Mouse (Mus musculus): Measurements from ENCODE around the gene Ip6k3. TPM values are rescaled to one million over a fixed set of nuclear protein-coding genes. Genes with fewer than 3 reads are reported as not detected.

Ip6k3 gene
- total RNA-seq, 1 experiment = 0.27 TPM

DNA sequence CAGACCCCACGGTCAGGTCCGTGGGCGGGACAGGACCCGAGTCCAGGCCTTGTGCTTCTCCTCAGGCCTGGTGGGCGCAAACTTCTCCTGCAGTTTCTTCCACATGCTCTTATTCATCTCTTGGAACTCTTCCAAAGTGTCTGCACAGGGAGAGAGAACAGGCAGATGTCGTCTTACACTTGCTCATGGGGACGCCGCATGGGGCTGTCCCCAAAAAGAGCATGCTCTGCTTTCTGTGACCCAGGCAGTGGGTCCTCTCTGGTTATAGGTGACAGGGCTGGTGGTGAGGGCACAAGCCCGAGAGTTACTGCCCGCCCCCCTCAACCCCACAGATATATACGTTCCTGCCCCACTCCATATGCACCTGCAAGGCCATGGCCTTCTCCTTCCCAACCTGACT, 44.9 kb downstream of the Ip6k3 start:
- Histone ChIP-seq H3K9me3 (ENCODE audit: control insufficient read depth, insufficient read depth, low read depth, low read length) (no peaks in the 10 kb centered on the region), H3K4me1 (ENCODE audit: control insufficient read depth in 2 of 2, insufficient read depth in 2 of 2, low read length in 2 of 2, poor library complexity in 1 of 2) (peaks cover 0 to 12% of the 10 kb centered on the region in 2 experiments; a peak in 2 of 4 replicates), H3K36me3 (ENCODE audit: control insufficient read depth, insufficient read depth, low read length, poor library complexity, severe bottlenecking) (peaks cover 58% of the 10 kb centered on the region), H3K27ac (ENCODE audit: insufficient read depth, low read depth, low read length, poor library complexity, severe bottlenecking) (no peak overlapping the region), H3K4me3 (ENCODE audit: insufficient read depth in 1 of 2, low read depth in 1 of 2, low read length in 2 of 2, poor library complexity in 1 of 2, severe bottlenecking in 1 of 2) (no peak overlapping the region), H3K9ac (ENCODE audit: insufficient read depth, low read depth, low read length, poor library complexity, severe bottlenecking) (no peak overlapping the region)
- no peak for DNase-seq (ENCODE audit: low read depth, low spot score)
- in situ Hi-C loops (cut with MboI; ENCODE audit: low sequenced_read_pairs in 2 of 2, unreplicated experiment in 2 of 2) = no loop called here
- no peak for TF ChIP-seq ZNF384 (IDR thresholded peaks at IDR 0.05; ENCODE audit: low read depth, low read length)
- TF ChIP-seq MAFK (IDR thresholded peaks at IDR 0.05; ENCODE audit: insufficient read depth, low read depth, low read length) = no peak
- no peak for TF ChIP-seq CHD2 (IDR thresholded peaks at IDR 0.05; ENCODE audit: low read depth, low read length)
- TF ChIP-seq HCFC1 (IDR thresholded peaks at IDR 0.05; ENCODE audit: borderline replicate concordance, insufficient read depth, low read length) = no peak
- TF ChIP-seq ZC3H11A (IDR thresholded peaks at IDR 0.05; ENCODE audit: borderline replicate concordance, low read depth, low read length) = no peak

- no peak overlapping the region for H3K9ac ChIP-seq (ENCODE audit: insufficient read depth, low read depth, low read length, poor library complexity, severe bottlenecking)
- H3K9me3 ChIP-seq (ENCODE audit: control insufficient read depth, insufficient read depth, low read depth, low read length) = no peaks in the 10 kb centered on the region
- peaks cover 0 to 10% of the 10 kb centered on the region in 2 experiments; a peak in 2 of 4 replicates for H3K4me1 ChIP-seq (ENCODE audit: control insufficient read depth in 2 of 2, insufficient read depth in 2 of 2, low read length in 2 of 2, poor library complexity in 1 of 2)
- H3K4me3 ChIP-seq (ENCODE audit: insufficient read depth in 1 of 2, low read depth in 1 of 2, low read length in 2 of 2, poor library complexity in 1 of 2, severe bottlenecking in 1 of 2) = no peak overlapping the region
- TF ChIP-seq HCFC1 (IDR thresholded peaks at IDR 0.05; ENCODE audit: borderline replicate concordance, insufficient read depth, low read length) = no peak
- TF ChIP-seq ZNF384 (IDR thresholded peaks at IDR 0.05; ENCODE audit: low read depth, low read length) = no peak
- TF ChIP-seq MAFK (IDR thresholded peaks at IDR 0.05; ENCODE audit: insufficient read depth, low read depth, low read length) = no peak
- TF ChIP-seq ZC3H11A (IDR thresholded peaks at IDR 0.05; ENCODE audit: borderline replicate concordance, low read depth, low read length) = no peak
- no peak for TF ChIP-seq CHD2 (IDR thresholded peaks at IDR 0.05; ENCODE audit: low read depth, low read length)
- no peak for DNase-seq (ENCODE audit: low read depth, low spot score)
- in situ Hi-C loops (cut with MboI; ENCODE audit: low sequenced_read_pairs in 2 of 2, unreplicated experiment in 2 of 2) = no loop called here
- peaks cover 62% of the 10 kb centered on the region for H3K36me3 ChIP-seq (ENCODE audit: control insufficient read depth, insufficient read depth, low read length, poor library complexity, severe bottlenecking)
- no peak overlapping the region for H3K27ac ChIP-seq (ENCODE audit: insufficient read depth, low read depth, low read length, poor library complexity, severe bottlenecking)
Observed at GRCm38 (mm10) chr17:27121781-27122180, 45.8 kb downstream of the Ip6k3 start.

DNA sequence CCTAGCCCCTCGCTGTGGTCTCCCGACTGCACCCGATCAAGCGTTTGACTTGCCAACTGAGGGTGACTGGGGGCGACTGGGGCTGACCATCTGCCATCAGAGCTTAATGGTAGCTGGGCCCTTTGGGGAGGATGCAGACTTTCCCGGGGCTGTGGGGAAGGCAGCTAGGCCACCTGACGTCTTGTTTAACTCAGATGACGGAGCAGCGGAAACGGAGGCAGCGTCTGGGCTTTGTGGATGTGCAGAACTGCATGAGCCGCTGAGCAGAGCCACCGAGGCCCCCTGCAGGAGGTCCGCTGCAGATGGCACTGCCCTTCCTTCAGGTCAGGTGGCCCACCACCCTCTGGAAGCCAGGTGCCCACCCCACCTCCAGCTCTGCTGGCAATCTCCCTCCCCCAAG, 46.3 kb downstream of the Ip6k3 start:
- in situ Hi-C loops (cut with MboI; ENCODE audit: low sequenced_read_pairs in 2 of 2, unreplicated experiment in 2 of 2) = no loop called here
- no peak for TF ChIP-seq MAFK (IDR thresholded peaks at IDR 0.05; ENCODE audit: insufficient read depth, low read depth, low read length)
- TF ChIP-seq ZNF384 (IDR thresholded peaks at IDR 0.05; ENCODE audit: low read depth, low read length) = no peak
- TF ChIP-seq ZC3H11A (IDR thresholded peaks at IDR 0.05; ENCODE audit: borderline replicate concordance, low read depth, low read length) = no peak
- no peak for TF ChIP-seq CHD2 (IDR thresholded peaks at IDR 0.05; ENCODE audit: low read depth, low read length)
- TF ChIP-seq HCFC1 (IDR thresholded peaks at IDR 0.05; ENCODE audit: borderline replicate concordance, insufficient read depth, low read length) = no peak
- no peaks in the 10 kb centered on the region for H3K9me3 ChIP-seq (ENCODE audit: control insufficient read depth, insufficient read depth, low read depth, low read length)
- H3K27ac ChIP-seq (ENCODE audit: insufficient read depth, low read depth, low read length, poor library complexity, severe bottlenecking) = no peak overlapping the region
- peaks cover 0 to 11% of the 10 kb centered on the region in 2 experiments; a peak in 2 of 4 replicates for H3K4me1 ChIP-seq (ENCODE audit: control insufficient read depth in 2 of 2, insufficient read depth in 2 of 2, low read length in 2 of 2, poor library complexity in 1 of 2)
- DNase-seq (ENCODE audit: low read depth, low spot score) = no peak
- H3K9ac ChIP-seq (ENCODE audit: insufficient read depth, low read depth, low read length, poor library complexity, severe bottlenecking) = no peak overlapping the region
- peaks cover 66% of the 10 kb centered on the region for H3K36me3 ChIP-seq (ENCODE audit: control insufficient read depth, insufficient read depth, low read length, poor library complexity, severe bottlenecking)
- H3K4me3 ChIP-seq (ENCODE audit: insufficient read depth in 1 of 2, low read depth in 1 of 2, low read length in 2 of 2, poor library complexity in 1 of 2, severe bottlenecking in 1 of 2) = no peak overlapping the region

DNA sequence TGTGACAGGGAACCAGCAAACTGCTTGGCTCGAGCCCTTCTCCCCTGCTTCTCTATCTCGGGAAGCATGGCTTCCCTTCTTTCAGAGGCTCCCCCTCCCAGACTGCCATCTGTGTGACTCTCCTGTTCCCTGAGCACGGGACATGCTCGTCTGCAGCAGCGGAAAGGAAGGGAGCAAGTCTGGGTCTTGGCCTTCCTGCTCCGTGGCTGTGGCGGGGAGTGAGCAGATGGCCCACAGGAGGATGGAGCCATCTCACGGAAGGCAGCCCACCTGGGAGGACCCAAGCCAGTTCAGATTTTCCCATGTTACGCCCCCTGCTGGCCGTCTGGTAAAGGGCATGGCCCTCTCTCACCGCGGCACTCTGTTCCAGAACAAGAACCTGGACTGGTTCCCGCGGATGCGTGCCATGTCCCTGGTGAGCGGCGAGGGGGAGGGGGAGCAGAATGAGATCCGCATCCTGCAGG, 47.0 kb downstream of the Ip6k3 start:
- in situ Hi-C loops (cut with MboI; ENCODE audit: low sequenced_read_pairs in 2 of 2, unreplicated experiment in 2 of 2) = no loop called here
- DNase-seq (ENCODE audit: low read depth, low spot score) = peak; percentile 71
- Histone ChIP-seq H3K27ac (ENCODE audit: insufficient read depth, low read depth, low read length, poor library complexity, severe bottlenecking) (no peak overlapping the region), H3K4me3 (ENCODE audit: insufficient read depth in 1 of 2, low read depth in 1 of 2, low read length in 2 of 2, poor library complexity in 1 of 2, severe bottlenecking in 1 of 2) (no peak overlapping the region), H3K9ac (ENCODE audit: insufficient read depth, low read depth, low read length, poor library complexity, severe bottlenecking) (no peak overlapping the region), H3K4me1 (ENCODE audit: control insufficient read depth in 2 of 2, insufficient read depth in 2 of 2, low read length in 2 of 2, poor library complexity in 1 of 2) (peaks cover 0 to 15% of the 10 kb centered on the region in 2 experiments; a peak in 2 of 4 replicates), H3K9me3 (ENCODE audit: control insufficient read depth, insufficient read depth, low read depth, low read length) (no peaks in the 10 kb centered on the region), H3K36me3 (ENCODE audit: control insufficient read depth, insufficient read depth, low read length, poor library complexity, severe bottlenecking) (peaks cover 73% of the 10 kb centered on the region)
- TF ChIP-seq HCFC1 (IDR thresholded peaks at IDR 0.05; ENCODE audit: borderline replicate concordance, insufficient read depth, low read length) (no peak), ZNF384 (IDR thresholded peaks at IDR 0.05; ENCODE audit: low read depth, low read length) (no peak), ZC3H11A (IDR thresholded peaks at IDR 0.05; ENCODE audit: borderline replicate concordance, low read depth, low read length) (no peak), CHD2 (IDR thresholded peaks at IDR 0.05; ENCODE audit: low read depth, low read length) (no peak), MAFK (IDR thresholded peaks at IDR 0.05; ENCODE audit: insufficient read depth, low read depth, low read length) (no peak)

All from ES-E14 (cell line).